Mouse (Mus musculus) myocyte (in vitro differentiated cells): ENCODE data around the gene Vmn1r89. TPM values are rescaled to one million over a fixed set of nuclear protein-coding genes. Genes with fewer than 3 reads are reported as not detected.

ENCODE experiments used
- H3K27me3 ChIP-seq: one replicate; pipeline ENCODE4 v1.6.1; 2011; ENCODE audit not compliant: control insufficient read depth, insufficient read depth, insufficient read length
- H3K36me3 ChIP-seq: one replicate; pipeline ENCODE4 v1.6.1; 2011; ENCODE audit not compliant: control insufficient read depth, insufficient read depth
- H3K4me2 ChIP-seq: one replicate; pipeline ENCODE4 v1.6.1; 2011; ENCODE audit warnings: low read depth, control low read depth
- H3K4me3 ChIP-seq: one replicate; pipeline ENCODE4 v1.5.1; 2011; ENCODE audit warnings: mild to moderate bottlenecking, control low read depth, moderate library complexity
- H3K79me2 ChIP-seq: one replicate; pipeline ENCODE4 v1.6.1; 2011; ENCODE audit not compliant: control insufficient read depth, insufficient read depth
- H3ac ChIP-seq: one replicate; pipeline ENCODE4 v1.6.1; 2011; ENCODE audit not compliant: control insufficient read depth, insufficient read length
- CEBPB ChIP-seq: IDR thresholded peaks from 2 replicates; pipeline ENCODE4 v1.6.1; 2011; ENCODE audit warnings: mild to moderate bottlenecking, moderate library complexity; ENCODE audit not compliant: poor library complexity, insufficient read depth, severe bottlenecking
- E2F4 ChIP-seq: IDR thresholded peaks from one replicate; pipeline ENCODE4 v1.6.1; 2011; ENCODE audit warnings: mild to moderate bottlenecking, control low read depth, moderate library complexity; ENCODE audit not compliant: insufficient read depth
- MAX ChIP-seq: IDR thresholded peaks from one replicate; pipeline ENCODE4 v1.6.1; 2011; ENCODE audit warnings: low read depth, mild to moderate bottlenecking, control low read depth
- MYOD1 ChIP-seq, 3 experiments: IDR thresholded peaks; one replicate each; pipeline ENCODE4 v1.6.1; 2011; ENCODE audit warnings: control low read depth in 2 of 3, low read depth in 2 of 3, mild to moderate bottlenecking in 2 of 3, moderate library complexity in 1 of 3; ENCODE audit not compliant: insufficient read length in 2 of 3, control insufficient read depth in 1 of 3
- MYOG ChIP-seq, 3 experiments: IDR thresholded peaks; one replicate each; pipeline ENCODE4 v1.6.1; 2011; ENCODE audit warnings: control low read depth in 2 of 3, low read depth in 2 of 3, mild to moderate bottlenecking in 2 of 3; ENCODE audit not compliant: insufficient read length in 2 of 3, control insufficient read depth in 1 of 3, insufficient read depth in 1 of 3
- POLR2A ChIP-seq: IDR thresholded peaks from one replicate; pipeline ENCODE4 v1.6.1; 2011; ENCODE audit warnings: low read depth, mild to moderate bottlenecking, control low read depth, moderate library complexity; ENCODE audit not compliant: insufficient read length
- POLR2AphosphoS2 ChIP-seq: IDR thresholded peaks from one replicate; pipeline ENCODE4 v1.6.1; 2011; ENCODE audit warnings: low read depth, control low read depth; ENCODE audit not compliant: insufficient read length
- REST ChIP-seq: IDR thresholded peaks from one replicate; pipeline ENCODE4 v1.6.1; 2011; ENCODE audit warnings: mild to moderate bottlenecking, control low read depth, moderate library complexity; ENCODE audit not compliant: insufficient read depth, insufficient read length
- SRF ChIP-seq: IDR thresholded peaks from one replicate; pipeline ENCODE4 v1.6.1; 2011; ENCODE audit warnings: low read depth; ENCODE audit not compliant: control insufficient read depth, insufficient read length
- TCF12 ChIP-seq: IDR thresholded peaks from one replicate; pipeline ENCODE4 v1.6.1; 2011; ENCODE audit warnings: mild to moderate bottlenecking, control low read depth; ENCODE audit not compliant: poor library complexity, insufficient read depth, severe bottlenecking
- TCF3 ChIP-seq: IDR thresholded peaks from one replicate; pipeline ENCODE4 v1.6.1; 2011; ENCODE audit warnings: low read depth, control low read depth; ENCODE audit not compliant: insufficient read length
- USF1 ChIP-seq: IDR thresholded peaks from one replicate; pipeline ENCODE4 v1.6.1; 2011; ENCODE audit warnings: low read depth, mild to moderate bottlenecking, control low read depth, moderate library complexity
- polyA plus RNA-seq: library from polyadenylated mRNA; unstranded; fragments of >200 nt; fragmentation: generic; extraction: Trizol; gene quantifications from one replicate; pipeline ENCODE4 v1.2.1, GENCODE M21; 2012; ENCODE audit warnings: missing spikeins

The Vmn1r89 gene
- polyA plus RNA-seq: not detected

DNA sequence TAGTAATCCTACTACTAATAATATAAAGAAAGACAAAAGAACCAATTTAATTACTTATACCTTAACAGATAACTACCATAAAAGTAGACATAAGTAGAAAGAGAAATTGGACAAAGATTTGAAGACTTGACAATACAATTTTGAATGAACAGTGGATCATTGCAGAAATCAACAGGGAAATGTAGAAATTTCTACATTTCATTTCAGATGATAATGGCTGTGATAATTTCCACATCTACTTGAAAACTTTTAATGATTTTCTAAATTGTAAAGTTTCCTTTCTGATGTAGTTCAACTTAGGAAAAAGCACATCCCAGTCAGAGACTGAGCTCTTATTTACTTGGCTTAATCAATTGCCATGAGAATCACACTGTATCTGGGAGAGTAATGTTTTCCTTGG lies at the start of gene Vmn1r89:
Gene Vmn1r89, plus strand, starts transcription at position 301 of the 400 bp plus-strand sequence.
- no peaks in the 10 kb centered on the region for H3K79me2 ChIP-seq
- H3ac ChIP-seq: no peak within 1 kb of the TSS
- H3K36me3 ChIP-seq: no peaks in the 10 kb centered on the region
- TF ChIP-seq POLR2AphosphoS2 (no peak), SRF (no peak), CEBPB (no peak), MYOD1 (IDR thresholded peaks at IDR 0.05; ENCODE audit: control insufficient read depth in 1 of 3, insufficient read length in 2 of 3, low read depth in 2 of 3) (no peak), E2F4 (no peak), USF1 (no peak), TCF12 (no peak), MYOG (IDR thresholded peaks at IDR 0.05; ENCODE audit: control insufficient read depth in 1 of 3, insufficient read depth in 1 of 3, insufficient read length in 2 of 3, low read depth in 2 of 3) (no peak), MAX (no peak), REST (no peak), TCF3 (no peak)
- H3K4me2 ChIP-seq: no peak within 1 kb of the TSS
- H3K27me3 ChIP-seq: no peaks in the 10 kb centered on the region
- no peak within 1 kb of the TSS for H3K4me3 ChIP-seq

- H3K4me2 ChIP-seq: no peak overlapping the region
- no peaks in the 10 kb centered on the region for H3K79me2 ChIP-seq
- H3ac ChIP-seq: no peak overlapping the region
- no peak overlapping the region for H3K4me3 ChIP-seq
- no peaks in the 10 kb centered on the region for H3K27me3 ChIP-seq
- no peak for TF ChIP-seq MYOD1 (IDR thresholded peaks at IDR 0.05; ENCODE audit: control insufficient read depth in 1 of 3, insufficient read length in 2 of 3, low read depth in 2 of 3)
- TF ChIP-seq SRF: no peak
- TF ChIP-seq E2F4: no peak
- TF ChIP-seq POLR2AphosphoS2: no peak
- TF ChIP-seq MAX: no peak
- TF ChIP-seq MYOG (IDR thresholded peaks at IDR 0.05; ENCODE audit: control insufficient read depth in 1 of 3, insufficient read depth in 1 of 3, insufficient read length in 2 of 3, low read depth in 2 of 3): no peak
- no peak for TF ChIP-seq TCF12
- no peaks in the 10 kb centered on the region for H3K36me3 ChIP-seq
Measured at GRCm38 (mm10) chr7:13260746-13261700, 48.2 kb downstream of the Vmn1r89 start.

GRCm38 (mm10) chr7:13263851-13264250 lies 51.0 kb downstream of the Vmn1r89 start:
- Histone ChIP-seq H3ac (no peak overlapping the region), H3K36me3 (no peaks in the 10 kb centered on the region), H3K4me3 (no peak overlapping the region), H3K27me3 (no peaks in the 10 kb centered on the region), H3K79me2 (no peaks in the 10 kb centered on the region), H3K4me2 (no peak overlapping the region)
- no peak for TF ChIP-seq TCF12
- no peak for TF ChIP-seq USF1
- TF ChIP-seq E2F4: no peak
- no peak for TF ChIP-seq POLR2AphosphoS2
- TF ChIP-seq TCF3: no peak
- no peak for TF ChIP-seq POLR2A
- TF ChIP-seq MAX: no peak
- TF ChIP-seq MYOG (IDR thresholded peaks at IDR 0.05; ENCODE audit: control insufficient read depth in 1 of 3, insufficient read depth in 1 of 3, insufficient read length in 2 of 3, low read depth in 2 of 3): no peak
- no peak for TF ChIP-seq MYOD1 (IDR thresholded peaks at IDR 0.05; ENCODE audit: control insufficient read depth in 1 of 3, insufficient read length in 2 of 3, low read depth in 2 of 3)
- no peak for TF ChIP-seq CEBPB

GRCm38 (mm10) chr7:13264396-13264795 lies 51.6 kb downstream of the Vmn1r89 start:
- no peaks in the 10 kb centered on the region for H3K27me3 ChIP-seq
- H3K36me3 ChIP-seq: no peaks in the 10 kb centered on the region
- H3K4me2 ChIP-seq: no peak overlapping the region
- no peak overlapping the region for H3K4me3 ChIP-seq
- H3K79me2 ChIP-seq: no peaks in the 10 kb centered on the region
- H3ac ChIP-seq: no peak overlapping the region
- TF ChIP-seq REST (no peak), MAX (no peak), MYOG (IDR thresholded peaks at IDR 0.05; ENCODE audit: control insufficient read depth in 1 of 3, insufficient read depth in 1 of 3, insufficient read length in 2 of 3, low read depth in 2 of 3) (no peak), CEBPB (no peak), POLR2AphosphoS2 (no peak)

DNA sequence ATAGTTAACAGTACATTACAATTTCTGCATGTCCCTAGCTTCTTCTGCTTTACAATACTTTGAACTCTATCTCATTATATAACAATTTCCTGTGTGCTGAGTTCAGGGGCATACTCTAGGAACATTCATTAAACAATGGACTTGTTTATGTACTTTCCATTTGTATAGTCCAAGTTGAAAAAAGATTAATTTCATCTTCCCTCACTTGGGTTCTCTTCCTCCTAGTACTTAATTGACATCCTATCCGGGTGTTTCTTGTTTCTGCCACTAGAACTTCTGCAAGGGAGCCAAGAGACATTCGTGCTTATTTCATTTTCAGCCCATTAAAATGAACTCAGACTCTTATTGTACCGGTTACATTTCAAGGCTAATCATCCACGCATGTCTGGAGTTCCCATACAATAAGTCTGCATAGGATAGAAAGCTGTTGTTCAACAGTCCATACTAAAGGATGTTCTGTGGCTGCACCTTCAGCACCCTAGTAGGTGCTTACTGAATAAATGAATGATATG lies 56.0 kb downstream of the Vmn1r89 start:
- Histone ChIP-seq H3K27me3 (no peaks in the 10 kb centered on the region), H3ac (no peak overlapping the region), H3K4me2 (no peak overlapping the region), H3K4me3 (no peak overlapping the region), H3K36me3 (peaks cover 5% of the 10 kb centered on the region), H3K79me2 (no peaks in the 10 kb centered on the region)
- TF ChIP-seq MAX: no peak
- TF ChIP-seq USF1: no peak
